Mouse (Mus musculus) erythroid progenitor cell, adult 5-6 weeks (primary cell): ENCODE results near the gene Gpr161. TPM values are rescaled to one million over a fixed set of nuclear protein-coding genes. Genes with fewer than 3 reads are reported as not detected.

Experiments used
- total RNA-seq, 2 experiments: library from RNA; stranded (forward) in 1 of 2; stranded (reverse) in 1 of 2; fragments of 150-400 nt in 1 of 2; fragments of 186-747, 209-891 nt in 1 of 2; gene quantifications; 2 replicates each; pipeline versions ENCODE4 v1.2.3 to v1.2.4; 2015 to 2017; ENCODE audit warnings: low replicate concordance in 2 of 2

The Gpr161 gene
- total RNA-seq, 2 experiments from 2014 or later = not detected

Other genes with a start within 250 kb of the Gpr161 start
- not detected in 2 replicates for gene Tbx19, start 135.0 kb upstream of the Gpr161 start, total RNA-seq (2015; ENCODE audit: low replicate concordance)
- gene Tbx19, start 135.0 kb upstream of the Gpr161 start, total RNA-seq (2017; ENCODE audit: low replicate concordance) = not detected in 2 replicates
- gene Sft2d2, start 101.4 kb upstream of the Gpr161 start, total RNA-seq (2015; ENCODE audit: low replicate concordance) = 5.4 and 7.9 TPM in 2 replicates
- 6.2 and 8.2 TPM in 2 replicates for gene Sft2d2, start 101.4 kb upstream of the Gpr161 start, total RNA-seq (2017; ENCODE audit: low replicate concordance)
- gene Tiprl, start 58.8 kb upstream of the Gpr161 start, total RNA-seq (2015; ENCODE audit: low replicate concordance) = 23.8 and 31.9 TPM in 2 replicates
- gene Tiprl, start 58.8 kb upstream of the Gpr161 start, total RNA-seq (2017; ENCODE audit: low replicate concordance) = 27.5 and 53.9 TPM in 2 replicates
- 121 and 144 TPM in 2 replicates for gene Dcaf6, start 164.7 kb downstream of the Gpr161 start, total RNA-seq (2015; ENCODE audit: low replicate concordance)
- gene Dcaf6, start 164.7 kb downstream of the Gpr161 start, total RNA-seq (2017; ENCODE audit: low replicate concordance) = 172 and 178 TPM in 2 replicates
- 91.2 and 119 TPM in 2 replicates for gene Mpc2, start 164.8 kb downstream of the Gpr161 start, total RNA-seq (2015; ENCODE audit: low replicate concordance)
- 141 and 142 TPM in 2 replicates for gene Mpc2, start 164.8 kb downstream of the Gpr161 start, total RNA-seq (2017; ENCODE audit: low replicate concordance)
- not detected in 2 replicates for gene Adcy10, start 189.4 kb downstream of the Gpr161 start, total RNA-seq (2015; ENCODE audit: low replicate concordance)
- 0.15 TPM in 1 of 2 replicates, not detected in the other for gene Adcy10, start 189.4 kb downstream of the Gpr161 start, total RNA-seq (2017; ENCODE audit: low replicate concordance)